Mouse (Mus musculus): ENCODE measurements around the gene Lemd2. TPM values are rescaled to one million over a fixed set of nuclear protein-coding genes. Genes with fewer than 3 reads are reported as not detected.

Gene Lemd2
- total and polyA plus RNA-seq, 3 experiments, result 46.8 to 59.7 TPM; not detected in 1

DNA sequence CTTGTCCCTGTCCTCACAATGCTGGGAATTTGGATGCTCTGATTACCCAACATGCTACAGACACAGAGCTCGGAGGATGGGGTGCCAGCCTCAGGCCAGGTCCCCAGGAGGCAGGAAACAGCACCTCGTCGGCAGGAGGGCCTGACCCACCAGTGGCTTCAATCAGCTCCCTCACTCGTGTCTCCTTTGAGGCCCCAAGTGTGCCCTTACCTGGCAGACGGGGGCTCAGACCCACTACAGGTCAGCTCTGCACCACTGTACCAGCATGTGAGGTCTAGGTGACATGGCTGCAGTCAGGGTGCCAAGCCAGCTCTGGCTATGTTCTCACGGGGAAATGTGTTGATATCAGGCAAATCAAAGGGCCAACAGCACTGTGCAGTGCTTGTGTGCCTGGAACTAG is 13.1 kb downstream of the Lemd2 start:
- H3K4me3 ChIP-seq (ENCODE audit: control insufficient read depth in 1 of 2, insufficient read depth in 1 of 2, low read depth in 2 of 2, low read length in 2 of 2), result no peak overlapping the region
- no peaks in the 10 kb centered on the region for H3K9me3 ChIP-seq (replicated peaks; ENCODE audit: insufficient read depth, low read length)
- TF ChIP-seq UBTF (IDR thresholded peaks at IDR 0.05; ENCODE audit: borderline replicate concordance, insufficient read depth, low read depth, low read length), result no peak
- no peak for TF ChIP-seq ELF1 (IDR thresholded peaks at IDR 0.05; ENCODE audit: low read depth, low read length)
- TF ChIP-seq POLR2AphosphoS2 (IDR thresholded peaks at IDR 0.05; ENCODE audit: low read length), result no peak
- TF ChIP-seq E2F4 (IDR thresholded peaks at IDR 0.05; ENCODE audit: borderline replicate concordance, low read depth, low read length), result no peak
- no peak for TF ChIP-seq TAL1 (IDR thresholded peaks at IDR 0.05; ENCODE audit: low read length)
- no peak for TF ChIP-seq JUND (IDR thresholded peaks at IDR 0.05; ENCODE audit: low read depth, low read length)
- H3K4me1 ChIP-seq (ENCODE audit: control insufficient read depth in 1 of 2, insufficient read depth in 2 of 2, low read length in 2 of 2), result no peaks in the 10 kb centered on the region
- H3K27ac ChIP-seq (ENCODE audit: control insufficient read depth, low read depth, low read length), result no peak overlapping the region
- no peaks in the 10 kb centered on the region for H3K79me2 ChIP-seq (ENCODE audit: control insufficient read depth, insufficient read depth, low read length, poor library complexity)
- no peaks in the 10 kb centered on the region; a peak in 1 of 4 replicates for H3K36me3 ChIP-seq (ENCODE audit: control insufficient read depth in 1 of 2, insufficient read depth in 2 of 2, low read length in 2 of 2)
- H3K27me3 ChIP-seq (ENCODE audit: control insufficient read depth in 1 of 2, insufficient read depth in 2 of 2, low read length in 2 of 2), result no peaks in the 10 kb centered on the region
- H3K9ac ChIP-seq (ENCODE audit: control insufficient read depth, low read depth, low read length, poor library complexity, severe bottlenecking), result no peak overlapping the region
- DNase-seq (ENCODE audit: low read depth, low spot score), result no peak

DNA sequence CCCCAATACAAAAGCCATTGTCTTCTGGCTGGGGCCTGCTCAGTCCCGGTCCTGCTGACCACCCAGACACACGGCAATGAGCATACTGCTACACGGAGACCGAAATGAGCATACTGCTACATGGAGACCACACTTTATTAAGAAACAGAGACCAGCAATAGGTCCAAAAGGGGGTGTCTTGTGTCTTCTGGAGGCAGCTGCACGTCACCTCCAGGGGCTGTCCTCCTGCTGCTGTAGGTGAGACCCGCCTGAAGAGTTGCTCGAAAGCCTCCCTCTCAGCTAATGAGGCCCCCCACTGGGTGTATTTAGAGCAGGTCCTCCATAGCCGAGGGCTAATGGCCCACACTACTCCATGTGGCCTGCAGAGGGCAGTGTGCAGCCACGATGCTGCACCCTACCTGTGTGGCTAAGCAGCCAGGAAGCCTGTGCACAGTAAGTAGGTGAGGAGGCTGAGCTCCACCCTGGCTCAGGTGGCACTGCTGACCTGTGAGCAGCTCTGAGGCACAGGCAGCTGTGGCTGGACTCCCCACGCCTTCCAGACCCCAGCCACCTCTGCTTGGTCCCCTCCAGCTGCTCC is 14.5 kb downstream of the Lemd2 start:
- Histone ChIP-seq H3K9me3 (replicated peaks; ENCODE audit: insufficient read depth, low read length) (no peaks in the 10 kb centered on the region), H3K79me2 (ENCODE audit: control insufficient read depth, insufficient read depth, low read length, poor library complexity) (no peaks in the 10 kb centered on the region), H3K36me3 (ENCODE audit: control insufficient read depth in 1 of 2, insufficient read depth in 2 of 2, low read length in 2 of 2) (no peaks in the 10 kb centered on the region; a peak in 1 of 4 replicates), H3K4me1 (ENCODE audit: control insufficient read depth in 1 of 2, insufficient read depth in 2 of 2, low read length in 2 of 2) (no peaks in the 10 kb centered on the region), H3K27ac (ENCODE audit: control insufficient read depth, low read depth, low read length) (no peak overlapping the region), H3K9ac (ENCODE audit: control insufficient read depth, low read depth, low read length, poor library complexity, severe bottlenecking) (no peak overlapping the region), H3K4me3 (ENCODE audit: control insufficient read depth in 1 of 2, insufficient read depth in 1 of 2, low read depth in 2 of 2, low read length in 2 of 2) (no peak overlapping the region), H3K27me3 (ENCODE audit: control insufficient read depth in 1 of 2, insufficient read depth in 2 of 2, low read length in 2 of 2) (no peaks in the 10 kb centered on the region)
- peak; percentile 86 for TF ChIP-seq SMC3 (IDR thresholded peaks at IDR 0.05; ENCODE audit: low read depth, low read length)
- TF ChIP-seq ZC3H11A (IDR thresholded peaks at IDR 0.05; ENCODE audit: low read depth, low read length), result peak; percentile 66
- TF ChIP-seq CTCF (IDR thresholded peaks at IDR 0.05 in 2 of 3, conservative IDR thresholded peaks at IDR 0.05 in 1 of 3; ENCODE audit: control insufficient read depth in 1 of 3, insufficient read depth in 1 of 3, low read depth in 2 of 3, low read length in 3 of 3, poor library complexity in 1 of 3, severe bottlenecking in 1 of 3), result peak; percentile 86 to 95 (median 93)
- no peak for TF ChIP-seq BHLHE40 (IDR thresholded peaks at IDR 0.05; ENCODE audit: borderline replicate concordance, low read depth, low read length)
- TF ChIP-seq KAT2A (conservative IDR thresholded peaks at IDR 0.05; ENCODE audit: low read depth, low read length), result no peak
- no peak for TF ChIP-seq CHD2 (IDR thresholded peaks at IDR 0.05; ENCODE audit: low read length)
- TF ChIP-seq GATA1 (IDR thresholded peaks at IDR 0.05; ENCODE audit: low read depth, low read length), result no peak
- TF ChIP-seq USF1 (IDR thresholded peaks at IDR 0.05; ENCODE audit: low read depth, low read length), result no peak
- TF ChIP-seq SIN3A (IDR thresholded peaks at IDR 0.05; ENCODE audit: low read length), result no peak
- TF ChIP-seq MAX (IDR thresholded peaks at IDR 0.05; ENCODE audit: low read length), result peak; percentile 54
- no peak for TF ChIP-seq POLR2AphosphoS2 (IDR thresholded peaks at IDR 0.05; ENCODE audit: low read length)
- TF ChIP-seq ZMIZ1 (IDR thresholded peaks at IDR 0.05; ENCODE audit: low read depth, low read length), result no peak
- TF ChIP-seq RAD21 (IDR thresholded peaks at IDR 0.05; ENCODE audit: low read depth, low read length), result peak; percentile 76
- 0 out of 2 replicates have a peak, but pooled peaks have one; percentile 7 for TF ChIP-seq TCF12 (IDR thresholded peaks at IDR 0.05; ENCODE audit: low read depth, low read length)
- TF ChIP-seq UBTF (IDR thresholded peaks at IDR 0.05; ENCODE audit: borderline replicate concordance, insufficient read depth, low read depth, low read length), result no peak
- no peak for TF ChIP-seq MEF2A (IDR thresholded peaks at IDR 0.05; ENCODE audit: extremely low read depth, insufficient replicate concordance, low read depth, low read length, poor library complexity, severe bottlenecking)
- DNase-seq (ENCODE audit: low read depth, low spot score), result peak; percentile 66
